Mouse (Mus musculus): Measurements from ENCODE around the gene Lrrc8d.

The Lrrc8d gene

GRCm38 (mm10) chr5:105776978-105777593 lies 77.3 kb downstream of the Lrrc8d start:
- DNase-seq (ENCODE audit: low read depth), result no peak

- no peak for DNase-seq (ENCODE audit: low read depth)
Observed at GRCm38 (mm10) chr5:105777645-105778044, 77.9 kb downstream of the Lrrc8d start.

GRCm38 (mm10) chr5:105778189-105778588 lies 78.4 kb downstream of the Lrrc8d start:
- DNase-seq (ENCODE audit: low read depth), result no peak

- DNase-seq (ENCODE audit: low read depth), result no peak
Observed at GRCm38 (mm10) chr5:105778723-105779122, 79.0 kb downstream of the Lrrc8d start.

GRCm38 (mm10) chr5:105779331-105779730 lies 79.6 kb downstream of the Lrrc8d start:
- DNase-seq (ENCODE audit: low read depth), result peak; percentile 92

- DNase-seq (ENCODE audit: low read depth), result no peak
Observed at GRCm38 (mm10) chr5:105783848-105784247, 84.1 kb downstream of the Lrrc8d start.

- DNase-seq (ENCODE audit: low read depth), result no peak
Observed at GRCm38 (mm10) chr5:105784724-105785123, 85.0 kb downstream of the Lrrc8d start.

GRCm38 (mm10) chr5:105787577-105787976 lies 87.8 kb downstream of the Lrrc8d start:
- no peak for DNase-seq (ENCODE audit: low read depth)

GRCm38 (mm10) chr5:105789801-105790200 lies 90.0 kb downstream of the Lrrc8d start:
- no peak for DNase-seq (ENCODE audit: low read depth)

- peak; percentile 41 for DNase-seq (ENCODE audit: low read depth)
Observed at GRCm38 (mm10) chr5:105792331-105792801, 92.6 kb downstream of the Lrrc8d start.

GRCm38 (mm10) chr5:105792853-105793547 lies 93.2 kb downstream of the Lrrc8d start:
- DNase-seq (ENCODE audit: low read depth), result peak; percentile 85

GRCm38 (mm10) chr5:105793548-105793940 lies 93.8 kb downstream of the Lrrc8d start:
- no peak for DNase-seq (ENCODE audit: low read depth)

- no peak for DNase-seq (ENCODE audit: low read depth)
Observed at GRCm38 (mm10) chr5:105798421-105798820, 98.7 kb downstream of the Lrrc8d start.

GRCm38 (mm10) chr5:105799850-105800635 lies 100.3 kb downstream of the Lrrc8d start:
- no peak for DNase-seq (ENCODE audit: low read depth)

GRCm38 (mm10) chr5:105801031-105801529 lies 101.3 kb downstream of the Lrrc8d start:
- no peak for DNase-seq (ENCODE audit: low read depth)

GRCm38 (mm10) chr5:105805955-105806354 lies 106.2 kb downstream of the Lrrc8d start:
- no peak for DNase-seq (ENCODE audit: low read depth)

GRCm38 (mm10) chr5:105807461-105807860 lies 107.7 kb downstream of the Lrrc8d start:
- no peak for DNase-seq (ENCODE audit: low read depth)

- peak; percentile 20 for DNase-seq (ENCODE audit: low read depth)
Observed at GRCm38 (mm10) chr5:105809056-105809455, 109.3 kb downstream of the Lrrc8d start.

- no peak for DNase-seq (ENCODE audit: low read depth)
Observed at GRCm38 (mm10) chr5:105813036-105813435, 113.3 kb downstream of the Lrrc8d start.

GRCm38 (mm10) chr5:105813974-105814373 lies 114.2 kb downstream of the Lrrc8d start:
- no peak for DNase-seq (ENCODE audit: low read depth)

GRCm38 (mm10) chr5:105816118-105816517 lies 116.3 kb downstream of the Lrrc8d start:
- no peak for DNase-seq (ENCODE audit: low read depth)

GRCm38 (mm10) chr5:105817248-105817976 lies 117.6 kb downstream of the Lrrc8d start:
- peak; percentile 63 for DNase-seq (ENCODE audit: low read depth)

Measured in NIH3T3 (cell line).